Mouse (Mus musculus) E14TG2a.4 (cell line): ENCODE measurements around the gene Plcb1.

ENCODE experiments used
- H3K27me3 ChIP-seq: 2 replicates; pipeline ENCODE4 v1.6.1; 2014; ENCODE audit warnings: low read length, control low read depth; ENCODE audit not compliant: insufficient read depth
- H3K36me3 ChIP-seq: 2 replicates; pipeline ENCODE4 v1.6.1; 2014; ENCODE audit warnings: low read length, control low read depth; ENCODE audit not compliant: insufficient read depth
- H3K4me1 ChIP-seq: replicated peaks from 2 replicates; pipeline ENCODE4 v1.6.1; 2014; ENCODE audit warnings: low read depth, low read length, control low read depth
- H3K4me3 ChIP-seq: replicated peaks from 2 replicates; pipeline ENCODE4 v1.5.1; 2014; ENCODE audit warnings: mild to moderate bottlenecking, low read length
- H3K9me3 ChIP-seq: 2 replicates; pipeline ENCODE4 v1.6.1; 2014; ENCODE audit warnings: low read length, control low read depth
- CTCF ChIP-seq: conservative IDR thresholded peaks from 2 replicates; pipeline ENCODE4 v1.5.1; 2014; ENCODE audit warnings: low read length
- NANOG ChIP-seq: IDR thresholded peaks from 2 replicates; pipeline ENCODE4 v1.6.1; 2014; ENCODE audit warnings: borderline replicate concordance, low read length, mixed read lengths
- POU5F1 ChIP-seq: IDR thresholded peaks from 2 replicates; pipeline ENCODE4 v1.6.1; 2014; ENCODE audit warnings: low read length, borderline replicate concordance

The Plcb1 gene

GRCm38 (mm10) chr2:135454455-135454854, 668.6 kb downstream of the Plcb1 start:
- H3K9me3 ChIP-seq, result no peaks in the 10 kb centered on the region
- H3K27me3 ChIP-seq, result no peaks in the 10 kb centered on the region
- H3K4me1 ChIP-seq, result no peaks in the 10 kb centered on the region
- H3K4me3 ChIP-seq, result no peak overlapping the region
- no peaks in the 10 kb centered on the region for H3K36me3 ChIP-seq
- TF ChIP-seq NANOG (no peak), POU5F1 (no peak), CTCF (no peak)

- Histone ChIP-seq H3K36me3 (no peaks in the 10 kb centered on the region), H3K4me3 (no peak overlapping the region), H3K27me3 (no peaks in the 10 kb centered on the region), H3K4me1 (no peaks in the 10 kb centered on the region), H3K9me3 (no peaks in the 10 kb centered on the region)
- no peak for TF ChIP-seq POU5F1
- no peak for TF ChIP-seq CTCF
Observed at GRCm38 (mm10) chr2:135467895-135468294, 682.0 kb downstream of the Plcb1 start.

GRCm38 (mm10) chr2:135474107-135474506, 688.2 kb downstream of the Plcb1 start:
- H3K9me3 ChIP-seq, result no peaks in the 10 kb centered on the region
- no peaks in the 10 kb centered on the region for H3K27me3 ChIP-seq
- no peaks in the 10 kb centered on the region for H3K36me3 ChIP-seq
- H3K4me3 ChIP-seq, result no peak overlapping the region
- TF ChIP-seq POU5F1, result no peak
- TF ChIP-seq NANOG, result no peak
- no peak for TF ChIP-seq CTCF
- H3K4me1 ChIP-seq, result no peaks in the 10 kb centered on the region

GRCm38 (mm10) chr2:135485248-135485647, 699.4 kb downstream of the Plcb1 start:
- Histone ChIP-seq H3K27me3 (no peaks in the 10 kb centered on the region), H3K36me3 (no peaks in the 10 kb centered on the region), H3K4me3 (no peak overlapping the region), H3K4me1 (no peaks in the 10 kb centered on the region), H3K9me3 (no peaks in the 10 kb centered on the region)
- TF ChIP-seq POU5F1, result no peak
- no peak for TF ChIP-seq NANOG
- no peak for TF ChIP-seq CTCF

- no peaks in the 10 kb centered on the region for H3K4me1 ChIP-seq
- TF ChIP-seq CTCF, result no peak
- no peak for TF ChIP-seq NANOG
- TF ChIP-seq POU5F1, result no peak
- H3K9me3 ChIP-seq, result no peaks in the 10 kb centered on the region
- no peaks in the 10 kb centered on the region for H3K36me3 ChIP-seq
- no peak overlapping the region for H3K4me3 ChIP-seq
- H3K27me3 ChIP-seq, result no peaks in the 10 kb centered on the region
Observed at GRCm38 (mm10) chr2:135488277-135488676, 702.4 kb downstream of the Plcb1 start.

GRCm38 (mm10) chr2:135489127-135489526, 703.3 kb downstream of the Plcb1 start:
- H3K4me3 ChIP-seq, result no peak overlapping the region
- H3K36me3 ChIP-seq, result no peaks in the 10 kb centered on the region
- H3K9me3 ChIP-seq, result no peaks in the 10 kb centered on the region
- H3K4me1 ChIP-seq, result no peaks in the 10 kb centered on the region
- TF ChIP-seq POU5F1 (no peak), NANOG (no peak), CTCF (no peak)
- no peaks in the 10 kb centered on the region for H3K27me3 ChIP-seq

- Histone ChIP-seq H3K4me1 (no peaks in the 10 kb centered on the region), H3K4me3 (no peak overlapping the region), H3K9me3 (no peaks in the 10 kb centered on the region), H3K27me3 (no peaks in the 10 kb centered on the region), H3K36me3 (no peaks in the 10 kb centered on the region)
- no peak for TF ChIP-seq CTCF
- no peak for TF ChIP-seq POU5F1
- TF ChIP-seq NANOG, result no peak
Observed at GRCm38 (mm10) chr2:135492777-135493176, 706.9 kb downstream of the Plcb1 start.

GRCm38 (mm10) chr2:135496553-135496952, 710.7 kb downstream of the Plcb1 start:
- Histone ChIP-seq H3K4me3 (no peak overlapping the region), H3K9me3 (no peaks in the 10 kb centered on the region), H3K4me1 (no peaks in the 10 kb centered on the region), H3K27me3 (no peaks in the 10 kb centered on the region), H3K36me3 (no peaks in the 10 kb centered on the region)
- TF ChIP-seq NANOG (no peak), POU5F1 (no peak), CTCF (no peak)

- H3K27me3 ChIP-seq, result no peaks in the 10 kb centered on the region
- H3K36me3 ChIP-seq, result no peaks in the 10 kb centered on the region
- H3K9me3 ChIP-seq, result no peaks in the 10 kb centered on the region
- no peak overlapping the region for H3K4me3 ChIP-seq
- TF ChIP-seq NANOG, result no peak
- TF ChIP-seq POU5F1, result no peak
- no peak for TF ChIP-seq CTCF
- H3K4me1 ChIP-seq, result no peaks in the 10 kb centered on the region
Observed at GRCm38 (mm10) chr2:135497251-135497650, 711.4 kb downstream of the Plcb1 start.
